Mouse (Mus musculus): ENCODE measurements at regions not wholly inside any gene's neighbourhood (a gene's known extent, or its start where the extent isn't known, plus 50 kb on each side); places are given as distances from the start of the nearest gene placed in this dataset.

GRCm38 (mm10) chr3:56356163-56356882 lies 172.8 kb upstream of the Nbea start:
- no peak for TF ChIP-seq ZC3H11A (IDR thresholded peaks at IDR 0.05; ENCODE audit: borderline replicate concordance, low read depth, low read length)
- TF ChIP-seq ZNF384 (IDR thresholded peaks at IDR 0.05; ENCODE audit: low read depth, low read length): no peak
- TF ChIP-seq HCFC1 (IDR thresholded peaks at IDR 0.05; ENCODE audit: borderline replicate concordance, insufficient read depth, low read length): no peak

Measured in ES-E14 (cell line).